Mouse (Mus musculus) lung, postnatal 0 days (tissue): ENCODE measurements at regions not wholly inside any gene's neighbourhood (a gene's known extent, or its start where the extent isn't known, plus 50 kb on each side); places are given as distances from the start of the nearest gene placed in this dataset.

Source experiments
- CTCF ChIP-seq: IDR thresholded peaks from 2 replicates; pipeline ENCODE4 v1.5.1; 2016; ENCODE audit warnings: antibody characterized with exemption, mild to moderate bottlenecking
- EP300 ChIP-seq: IDR thresholded peaks from 2 replicates; pipeline ENCODE4 v1.6.1; 2016; ENCODE audit warnings: antibody characterized with exemption, mild to moderate bottlenecking, control low read depth

DNA sequence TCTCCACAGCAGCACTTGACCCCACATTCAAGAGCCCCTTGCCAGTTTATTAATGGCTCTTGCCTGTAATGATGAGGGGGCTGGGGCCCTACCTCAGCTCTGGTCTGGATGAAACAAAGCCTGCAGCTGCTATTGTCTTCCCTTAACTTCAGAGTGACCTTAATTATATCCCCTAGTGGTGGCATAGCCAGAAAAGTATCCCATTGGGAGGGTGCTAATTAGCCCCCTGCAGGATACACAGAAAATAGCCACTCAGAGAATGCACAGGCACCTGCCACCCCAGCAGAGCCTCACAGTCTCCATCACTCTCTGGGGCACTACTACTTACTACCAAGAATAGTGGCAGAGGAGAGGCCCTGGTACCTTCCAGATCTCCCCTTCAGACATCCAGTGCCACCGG lies 150.0 kb downstream of the Zfp706 start:
- peak; percentile 49 for TF ChIP-seq CTCF
- TF ChIP-seq EP300: no peak
